Mouse (Mus musculus) cerebellum, adult 11 months (tissue): Measurements from ENCODE around the gene Dohh.

Experiments used
- DNase-seq: peaks from one replicate; pipeline ENCODE4 v3.0.0; 2022

The Dohh gene

GRCm38 (mm10) chr10:81406504-81407440 lies 22.5 kb downstream of the Dohh start:
- DNase-seq, result no peak

- DNase-seq, result peak; percentile 80
Measured at GRCm38 (mm10) chr10:81407539-81408423, 23.6 kb downstream of the Dohh start.

- no peak for DNase-seq
Measured at GRCm38 (mm10) chr10:81408424-81408729, 24.1 kb downstream of the Dohh start.

DNA sequence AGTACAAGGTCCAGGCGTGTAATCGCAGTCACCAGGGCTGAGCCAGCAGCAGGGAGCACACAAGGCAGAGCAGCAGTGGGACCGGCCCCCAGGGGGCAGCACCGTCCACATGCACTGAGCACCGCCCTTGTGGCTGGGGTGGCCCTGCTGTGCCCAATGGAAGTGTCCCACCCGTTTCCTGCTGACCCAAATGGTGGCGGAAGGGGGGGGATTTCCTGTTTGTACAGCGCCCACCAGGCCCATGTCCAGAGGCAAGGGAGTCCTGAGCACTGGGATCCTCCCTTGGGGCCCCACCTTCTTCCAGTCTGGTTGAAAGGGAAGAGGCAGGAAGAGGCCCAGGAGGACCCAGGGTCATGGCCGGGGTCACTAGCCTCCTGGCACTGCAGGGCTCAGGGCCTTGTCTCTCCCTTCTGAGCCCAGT lies 24.7 kb downstream of the Dohh start:
- peak; percentile 72 for DNase-seq

DNA sequence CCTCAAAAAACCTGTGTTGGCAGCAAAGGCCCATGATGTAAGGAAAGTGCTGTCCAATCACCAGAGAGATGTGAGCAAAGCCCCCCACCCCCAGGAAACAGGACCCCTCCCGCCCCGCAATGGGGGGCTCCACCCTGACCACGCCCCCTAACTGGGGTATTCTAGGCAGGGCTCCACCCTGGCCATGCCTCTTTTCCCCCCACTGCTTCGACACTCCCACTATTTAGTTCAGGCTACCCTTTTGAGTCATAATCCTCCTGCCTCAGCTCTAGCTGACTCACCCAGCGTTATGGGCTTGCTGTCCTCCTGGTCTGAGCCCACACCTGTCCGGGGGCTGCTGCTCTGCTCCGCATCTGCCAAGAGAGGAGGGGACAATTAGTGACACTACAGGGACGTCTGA lies 25.1 kb downstream of the Dohh start:
- no peak for DNase-seq

DNA sequence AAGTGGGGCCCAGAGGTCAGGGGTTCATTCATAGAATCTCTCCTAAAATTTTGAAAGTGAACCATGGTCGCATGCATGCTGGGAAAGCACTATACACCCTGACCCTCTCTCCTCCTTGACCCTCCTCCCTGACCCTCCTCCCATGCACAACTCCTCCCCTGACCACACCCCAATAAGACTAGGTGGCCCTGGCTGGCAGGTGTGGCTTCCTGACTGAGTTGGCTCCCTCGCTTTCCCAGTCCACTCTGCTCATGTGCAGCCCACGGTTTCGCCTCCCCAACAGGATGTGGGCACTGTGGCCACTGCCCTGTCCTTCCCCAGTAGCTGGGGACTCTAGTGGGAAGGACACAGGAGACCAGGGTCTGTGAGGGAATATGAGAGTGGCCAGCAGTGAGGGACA lies 26.1 kb downstream of the Dohh start:
- DNase-seq, result peak; percentile 35

DNA sequence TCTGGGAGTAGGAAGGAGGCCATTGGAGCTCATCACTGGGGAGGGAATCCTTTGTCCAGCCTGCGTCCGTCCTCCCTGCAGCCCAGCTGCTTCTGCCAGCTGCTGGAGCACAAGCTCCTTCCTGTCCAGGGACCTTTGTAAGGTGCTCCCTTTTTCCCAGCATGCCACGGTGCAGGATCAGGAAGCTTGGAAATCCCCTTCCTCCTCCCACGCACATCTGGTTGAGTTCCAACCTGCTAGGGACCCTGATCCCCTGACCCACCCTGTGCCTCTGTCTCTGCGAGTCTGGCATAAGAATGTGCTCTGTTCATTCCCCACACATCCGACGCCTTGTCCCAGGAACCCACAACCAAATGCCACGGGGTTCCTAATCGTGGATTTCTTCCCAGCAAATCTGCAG lies 26.8 kb downstream of the Dohh start:
- no peak for DNase-seq

DNA sequence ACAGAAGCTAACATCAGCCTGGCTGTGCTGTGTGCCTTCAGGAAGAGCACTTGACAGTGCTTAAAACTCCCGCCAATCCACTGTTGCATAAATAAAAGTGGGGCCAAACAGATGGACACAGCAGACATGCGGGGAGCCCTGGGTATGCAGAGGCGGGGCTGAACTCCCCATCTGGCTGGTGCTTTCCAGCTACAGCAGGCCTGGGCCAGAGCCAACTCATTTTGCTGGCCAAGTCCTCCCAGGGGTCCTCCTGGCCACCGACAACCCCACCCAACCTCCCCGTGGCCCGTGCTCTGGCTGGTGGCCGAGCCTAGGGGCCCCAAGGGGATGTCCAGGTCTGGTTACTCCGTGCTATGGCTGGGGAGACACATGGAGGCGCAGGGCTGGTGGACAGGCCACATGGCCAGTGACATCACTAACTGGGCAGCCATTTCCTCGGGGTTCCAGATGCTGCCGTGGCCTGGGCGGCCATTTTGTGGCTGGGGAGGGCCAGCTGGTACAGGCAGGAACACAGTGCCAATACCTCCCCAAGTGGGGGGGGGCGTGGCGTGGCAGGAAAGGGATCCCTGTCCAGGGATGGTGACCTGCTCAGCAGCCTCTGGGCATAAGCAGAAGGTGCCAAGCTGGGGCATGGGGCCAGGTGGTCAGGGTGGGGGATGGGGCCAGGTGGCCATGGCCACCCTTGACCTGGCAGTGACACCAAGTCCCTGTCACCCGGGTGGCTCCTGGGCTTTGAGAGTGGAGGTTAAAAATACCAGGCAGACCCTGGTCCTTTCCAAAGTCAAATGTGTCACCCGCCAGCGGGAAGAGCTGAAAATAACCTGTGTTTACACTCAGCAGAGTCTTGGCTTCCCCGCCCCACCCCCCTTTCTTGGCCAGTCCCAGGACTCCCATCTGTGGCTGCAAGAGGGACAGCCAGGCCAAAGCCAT lies 27.5 kb downstream of the Dohh start:
- peak; percentile 90 for DNase-seq

DNA sequence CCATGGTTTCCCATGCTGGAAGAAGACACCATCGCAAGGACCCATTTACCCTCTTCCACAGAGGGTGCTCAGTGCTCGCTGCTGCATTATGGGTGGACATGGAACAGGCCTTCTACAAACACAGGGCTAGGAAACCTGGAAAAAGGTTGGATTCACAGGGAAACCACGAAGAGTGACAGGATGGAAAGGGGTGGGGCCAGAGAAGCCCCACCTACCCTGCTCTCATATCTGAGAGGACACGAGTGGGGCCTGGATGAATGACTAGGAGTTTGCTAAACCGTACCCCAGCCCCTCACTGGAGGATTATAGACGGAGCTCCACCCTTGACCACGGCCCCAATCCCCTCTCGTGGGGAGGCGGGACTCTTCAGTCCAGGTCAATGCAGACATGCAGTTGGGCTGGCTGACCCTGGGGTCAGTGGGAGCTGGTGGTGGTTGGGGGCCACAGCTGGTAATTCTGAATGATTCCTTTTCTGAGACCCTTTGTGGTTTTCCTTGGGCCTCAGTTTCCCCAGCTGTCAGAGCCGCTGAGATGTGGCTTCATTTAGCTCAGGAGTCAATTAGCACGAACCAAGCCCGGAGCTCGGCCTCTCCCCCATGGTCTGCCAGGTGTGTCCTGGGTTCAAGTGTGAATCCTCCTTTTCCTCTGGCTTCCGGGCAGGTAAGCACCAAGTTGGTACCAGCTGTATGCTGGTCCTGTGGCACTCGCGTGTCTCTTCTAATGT lies 28.5 kb downstream of the Dohh start:
- DNase-seq, result peak; percentile 47

GRCm38 (mm10) chr10:81413310-81414261 lies 29.4 kb downstream of the Dohh start:
- peak; percentile 85 for DNase-seq

DNA sequence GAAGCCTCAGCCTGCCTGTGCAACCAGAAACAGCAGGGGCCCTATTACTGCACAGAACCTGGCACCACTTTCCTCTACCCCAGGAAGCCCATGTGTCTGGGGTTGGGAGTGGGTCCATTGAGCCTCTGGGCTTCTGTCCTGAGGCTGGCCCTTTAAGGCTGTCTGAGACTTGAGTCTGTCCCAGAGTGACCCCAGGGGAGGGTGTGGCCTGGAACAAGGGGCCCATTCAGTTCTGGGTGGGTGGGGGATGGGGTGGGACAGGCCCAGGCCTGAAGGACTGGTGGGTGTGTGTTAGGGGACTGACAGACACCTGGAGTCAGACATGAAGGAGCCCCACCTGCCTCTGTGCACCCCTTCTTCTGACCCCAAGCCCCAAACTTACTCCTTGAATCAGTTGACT lies 30.5 kb downstream of the Dohh start:
- no peak for DNase-seq

- no peak for DNase-seq
Measured at GRCm38 (mm10) chr10:81415146-81415545, 30.9 kb downstream of the Dohh start.

GRCm38 (mm10) chr10:81415549-81416310 lies 31.5 kb downstream of the Dohh start:
- DNase-seq, result no peak

DNA sequence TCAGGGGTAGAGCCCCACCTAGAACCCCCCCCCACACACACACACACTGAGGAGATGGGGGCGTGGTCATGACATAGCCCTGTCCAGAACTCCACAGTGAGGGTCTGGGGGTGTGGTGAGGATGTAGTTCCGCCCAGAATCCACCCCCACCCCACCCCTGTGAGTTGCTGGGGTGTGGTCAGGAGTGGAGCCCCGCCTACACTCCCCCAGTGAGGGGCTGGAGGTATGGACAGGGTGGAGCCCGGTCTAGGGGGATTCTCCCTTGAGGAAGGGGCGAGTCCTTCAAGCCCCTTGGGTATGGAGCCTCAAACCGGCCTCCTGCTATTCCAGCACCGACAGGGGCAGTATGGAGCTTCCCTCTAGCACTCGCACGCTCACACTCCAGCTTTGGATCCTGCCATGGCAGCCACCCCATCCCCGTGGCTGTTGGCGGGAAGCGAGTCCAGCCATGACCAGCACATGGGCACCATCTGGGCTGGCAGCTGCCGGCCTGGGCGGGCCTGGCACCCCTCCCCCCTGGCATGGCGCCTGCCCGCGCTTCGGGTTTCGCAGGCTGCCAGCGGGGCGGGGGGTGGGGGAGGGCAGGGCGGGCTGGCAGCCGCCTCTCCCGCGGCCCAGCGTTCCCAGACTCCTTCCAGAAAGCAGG lies 32.5 kb downstream of the Dohh start:
- peak; percentile 95 for DNase-seq

DNA sequence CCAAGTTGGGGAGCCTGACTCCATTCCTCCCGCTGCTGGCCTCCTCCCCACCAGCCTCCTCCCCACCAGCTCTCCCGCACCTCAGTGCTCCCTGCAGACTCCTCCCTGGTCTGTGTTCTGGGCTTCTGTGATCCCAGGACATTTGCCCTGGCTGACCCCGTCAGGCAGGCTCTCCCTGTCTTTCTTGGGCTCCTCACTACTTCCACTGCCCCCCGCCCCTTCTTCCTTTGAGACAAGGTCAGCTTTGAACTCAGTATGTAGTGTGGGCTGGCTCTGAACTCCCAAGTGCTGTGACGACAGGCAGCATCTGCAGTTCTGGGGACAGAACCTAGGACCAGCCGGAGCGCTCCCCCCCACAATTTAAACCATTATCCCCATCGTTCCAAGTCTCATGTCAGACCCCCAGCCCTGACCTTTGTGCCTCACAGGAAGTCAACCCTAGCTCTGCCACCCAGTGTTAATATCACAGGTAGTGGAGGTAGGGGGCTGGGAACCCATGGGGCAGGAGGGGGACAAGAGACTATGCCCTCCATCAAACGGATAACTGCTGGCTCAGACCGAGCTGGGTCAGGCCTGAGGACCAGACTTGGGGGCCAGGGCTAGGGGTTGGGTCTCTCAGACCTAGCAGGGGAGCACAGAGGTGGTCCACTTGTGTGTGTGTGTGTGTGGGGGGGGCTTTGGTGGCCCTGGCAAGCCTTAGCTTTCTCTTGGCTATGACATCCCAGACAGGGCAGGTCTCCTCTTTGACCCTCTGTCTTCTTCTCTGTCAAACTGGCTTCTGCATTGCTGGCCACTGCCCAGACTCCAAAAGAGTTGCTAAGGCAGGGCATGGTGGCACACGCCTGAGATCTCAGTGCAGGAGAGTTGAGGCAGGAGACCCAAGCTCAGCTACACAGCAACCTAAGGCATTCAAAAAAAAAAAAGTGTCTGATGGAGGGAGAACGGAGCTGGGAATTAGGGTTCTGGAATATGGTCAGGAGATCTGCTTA lies 33.3 kb downstream of the Dohh start:
- peak; percentile 47 for DNase-seq

GRCm38 (mm10) chr10:81418216-81419070 lies 34.2 kb downstream of the Dohh start:
- peak; percentile 31 for DNase-seq
